Mouse (Mus musculus) heart, embryonic 13.5 days (tissue): ENCODE results near the gene Hras. TPM values are rescaled to one million over a fixed set of nuclear protein-coding genes. Genes with fewer than 3 reads are reported as not detected.

ENCODE experiments used
- ATAC-seq: fragments of 200-750 bp; cut with Nextera tagmentation; 2 replicates; pipeline ENCODE4 v1.8.0; 2017; ENCODE audit warnings: moderate TSS enrichment; ENCODE audit not compliant: insufficient number of reproducible peaks, low FRiP score, low TSS enrichment; ENCODE audit errors: extremely low read depth
- H3K27ac ChIP-seq: fragments of 300-500 bp; sonication (generic); replicated peaks from 2 replicates; pipeline ENCODE4 v1.5.1; 2015; ENCODE audit warnings: moderate library complexity, mild to moderate bottlenecking, inconsistent platforms
- H3K27me3 ChIP-seq: fragments of 300-500 bp; sonication (generic); replicated peaks from 2 replicates; pipeline ENCODE4 v1.6.1; 2015; ENCODE audit warnings: mild to moderate bottlenecking, inconsistent platforms
- H3K36me3 ChIP-seq: fragments of 300-500 bp; sonication (generic); 2 replicates; pipeline ENCODE4 v1.6.1; 2015; ENCODE audit warnings: mild to moderate bottlenecking, inconsistent platforms
- H3K4me1 ChIP-seq: fragments of 300-500 bp; sonication (generic); 2 replicates; pipeline ENCODE4 v1.6.1; 2015; ENCODE audit warnings: inconsistent platforms
- H3K4me2 ChIP-seq: fragments of 300-500 bp; sonication (generic); 2 replicates; pipeline ENCODE4 v1.6.1; 2015; ENCODE audit warnings: inconsistent platforms, mild to moderate bottlenecking, moderate library complexity
- H3K4me3 ChIP-seq: fragments of 300-500 bp; sonication (generic); 2 replicates; pipeline ENCODE4 v1.5.1; 2015; ENCODE audit warnings: moderate library complexity, mild to moderate bottlenecking, inconsistent platforms
- H3K9ac ChIP-seq: fragments of 300-500 bp; sonication (generic); 2 replicates; pipeline ENCODE4 v1.6.1; 2015; ENCODE audit warnings: inconsistent platforms, mild to moderate bottlenecking, moderate library complexity
- H3K9me3 ChIP-seq: fragments of 300-500 bp; sonication (generic); 2 replicates; pipeline ENCODE4 v1.6.1; 2016; ENCODE audit warnings: inconsistent platforms
- WGBS: fragments of 180-500 bp; shearing (Covaris S2); methylation state at CpG from one replicate; pipeline ENCODE4 v1.1.7; 2015; ENCODE audit warnings: mixed read lengths; 5-methylcytosine and 5-hydroxymethylcytosine counted together
- polyA plus RNA-seq: library from polyadenylated mRNA; unstranded; fragments of >200 nt; fragmentation: Nextera tagmentation; extraction: Ambion mirVana; gene quantifications from 2 replicates; pipeline ENCODE4 v1.2.1, GENCODE M21; 2015

Gene Hras
- polyA plus RNA-seq, 1 experiment from 2014 or later = 67.5 TPM

DNA sequence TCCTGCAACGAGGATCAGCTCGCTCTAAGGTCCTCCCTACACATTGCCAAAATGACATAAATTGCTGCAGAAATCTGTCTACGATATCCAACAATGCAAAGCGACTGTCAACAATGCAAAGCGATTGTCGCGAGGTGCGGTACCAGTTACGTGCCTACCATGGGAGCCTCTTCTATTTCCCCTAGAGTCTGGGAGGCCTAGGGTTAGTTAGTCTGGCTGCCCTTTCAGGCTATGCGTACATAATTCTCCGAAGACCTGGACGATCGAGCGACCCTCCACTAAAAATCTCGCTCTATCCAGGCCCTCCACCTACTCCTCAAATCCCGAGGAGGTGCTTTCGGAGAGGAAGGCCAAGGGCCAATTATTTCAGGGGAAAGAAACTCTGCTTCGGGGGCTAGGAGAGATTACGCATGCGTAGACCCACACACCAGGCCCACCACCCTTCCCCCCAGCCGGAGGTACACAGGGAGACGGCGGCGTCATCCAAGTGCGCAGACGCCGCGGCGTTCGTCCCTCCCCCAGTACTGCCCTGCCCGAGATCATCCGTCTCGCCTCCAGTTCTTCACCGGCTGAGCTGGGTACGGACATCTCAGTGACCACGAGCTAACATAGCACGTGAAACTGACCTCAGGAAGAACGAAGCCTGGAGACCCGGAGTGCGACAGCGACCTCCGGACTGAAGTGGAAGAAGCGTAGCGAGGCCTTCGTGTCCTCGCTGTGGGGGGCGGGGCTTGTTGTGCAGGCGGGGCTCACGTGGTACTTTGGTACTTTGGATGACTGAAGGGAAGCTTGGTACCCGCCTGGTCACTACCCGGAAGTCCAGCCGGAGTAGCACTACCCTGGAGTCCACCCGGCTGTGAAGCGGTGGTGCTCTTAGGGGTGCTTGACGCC is 21.4 kb downstream of the Hras start, which contains the start of gene Rnh1:
TSS of gene Rnh1 (minus strand) at position 742 of the 891 bp plus-strand sequence.
- Histone ChIP-seq H3K4me2 (peak within 1 kb of the TSS; percentile 78), H3K9ac (peak within 1 kb of the TSS; percentile 88), H3K4me1 (peaks cover 41% of the 10 kb centered on the region), H3K27me3 (0 out of 2 replicates have a peak, but pooled peaks cover 7% of the 10 kb centered on the region), H3K36me3 (no peaks in the 10 kb centered on the region), H3K9me3 (no peaks in the 10 kb centered on the region), H3K27ac (peak within 1 kb of the TSS; percentile 94), H3K4me3 (peak within 1 kb of the TSS; percentile 64)
- 3% methylated on average over 55 of the region's 55 CpGs for WGBS
- peak; percentile 89 for ATAC-seq

DNA sequence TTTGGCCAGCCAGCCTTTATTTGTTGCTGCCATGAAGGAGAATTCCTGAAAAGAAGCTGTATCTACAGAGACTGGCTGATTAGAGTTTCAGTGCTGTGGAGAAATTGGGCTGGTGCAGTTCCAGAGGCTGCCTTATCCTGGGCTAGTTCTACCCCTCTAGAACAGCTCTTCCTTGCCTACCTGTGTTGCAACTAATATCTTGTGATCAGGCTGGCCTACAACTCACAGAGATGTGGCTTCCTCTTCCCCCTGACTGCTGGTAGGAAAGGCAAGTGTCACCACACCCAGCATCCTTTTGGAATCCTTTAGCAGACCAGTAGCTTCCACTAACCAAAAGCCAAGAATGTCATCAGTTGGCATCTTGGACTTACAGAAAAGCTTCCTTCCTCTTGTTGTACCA is 23.9 kb downstream of the Hras start:
- H3K9me3 ChIP-seq = no peaks in the 10 kb centered on the region
- peaks cover 47% of the 10 kb centered on the region for H3K4me1 ChIP-seq
- no peaks in the 10 kb centered on the region for H3K27me3 ChIP-seq
- peak overlapping the region; percentile 89; the same call in 1 of the 2 replicates for H3K9ac ChIP-seq
- no peak overlapping the region for H3K4me2 ChIP-seq
- H3K4me3 ChIP-seq = no peak overlapping the region
- H3K36me3 ChIP-seq = peaks cover 16% of the 10 kb centered on the region
- H3K27ac ChIP-seq = 0 out of 2 replicates have a peak overlapping the region, but pooled peaks have one; percentile 20
- no peak for ATAC-seq

DNA sequence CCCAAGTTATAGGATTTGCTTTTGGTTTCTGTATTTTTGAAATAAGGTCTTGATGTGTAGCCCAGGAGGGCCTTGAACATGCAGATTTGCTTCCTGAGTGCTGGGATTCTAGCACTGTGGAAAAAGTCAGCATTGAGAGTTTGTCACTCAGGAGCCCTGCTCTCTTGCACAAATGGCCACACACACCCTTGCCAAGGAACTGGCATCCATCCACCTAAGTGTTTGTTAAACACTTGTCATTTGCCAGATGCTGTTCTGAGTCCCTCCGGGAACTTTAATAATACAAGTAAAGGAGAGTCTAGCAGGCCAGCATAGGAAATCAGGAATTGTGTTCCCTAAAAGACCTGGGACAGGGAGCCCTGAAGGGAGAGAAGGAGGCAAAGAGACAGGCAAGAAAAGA is 24.5 kb downstream of the Hras start:
- 59% methylated on average over 1 of the region's 1 CpGs for WGBS
- Histone ChIP-seq H3K4me3 (peak overlapping the region; percentile 73; the same call in 1 of the 2 replicates), H3K27me3 (no peaks in the 10 kb centered on the region), H3K4me2 (peak overlapping the region; percentile 81), H3K9ac (peak overlapping the region; percentile 89), H3K36me3 (peaks cover 22% of the 10 kb centered on the region), H3K27ac (0 out of 2 replicates have a peak overlapping the region, but pooled peaks have one; percentile 72), H3K4me1 (peaks cover 52% of the 10 kb centered on the region), H3K9me3 (no peaks in the 10 kb centered on the region)
- no peak for ATAC-seq

DNA sequence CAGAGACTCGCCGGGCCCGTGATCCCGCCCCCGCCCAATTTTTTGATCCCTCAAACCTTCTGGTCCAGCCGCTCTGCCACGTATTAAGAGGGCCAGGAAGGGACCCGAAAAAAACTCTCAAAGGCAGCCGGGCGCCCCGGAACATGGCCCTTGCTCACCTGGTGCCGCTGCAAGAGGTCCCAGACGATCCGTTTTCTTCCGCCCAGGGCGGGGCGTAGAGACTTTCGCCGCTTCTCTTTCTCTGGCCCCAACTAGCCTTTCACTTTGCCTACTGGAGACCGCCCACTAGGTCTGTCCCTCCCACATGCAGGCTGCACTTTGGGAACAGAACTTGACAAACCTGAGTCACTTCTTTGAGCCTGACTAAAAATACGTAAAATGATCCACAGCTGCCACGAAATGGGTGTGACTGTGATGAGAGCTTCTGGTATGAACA is 25.3 kb downstream of the Hras start:
- peak overlapping the region; percentile 81 for H3K4me2 ChIP-seq
- H3K27ac ChIP-seq = peak overlapping the region; percentile 72
- H3K4me3 ChIP-seq = peak overlapping the region; percentile 73
- H3K9ac ChIP-seq = peak overlapping the region; percentile 89
- 0 out of 2 replicates have a peak, but pooled peaks have one; percentile 23 for ATAC-seq
- H3K27me3 ChIP-seq = no peaks in the 10 kb centered on the region
- WGBS = 2% methylated on average over 22 of the region's 22 CpGs
- H3K9me3 ChIP-seq = no peaks in the 10 kb centered on the region
- peaks cover 30% of the 10 kb centered on the region for H3K36me3 ChIP-seq
- peaks cover 55% of the 10 kb centered on the region for H3K4me1 ChIP-seq

DNA sequence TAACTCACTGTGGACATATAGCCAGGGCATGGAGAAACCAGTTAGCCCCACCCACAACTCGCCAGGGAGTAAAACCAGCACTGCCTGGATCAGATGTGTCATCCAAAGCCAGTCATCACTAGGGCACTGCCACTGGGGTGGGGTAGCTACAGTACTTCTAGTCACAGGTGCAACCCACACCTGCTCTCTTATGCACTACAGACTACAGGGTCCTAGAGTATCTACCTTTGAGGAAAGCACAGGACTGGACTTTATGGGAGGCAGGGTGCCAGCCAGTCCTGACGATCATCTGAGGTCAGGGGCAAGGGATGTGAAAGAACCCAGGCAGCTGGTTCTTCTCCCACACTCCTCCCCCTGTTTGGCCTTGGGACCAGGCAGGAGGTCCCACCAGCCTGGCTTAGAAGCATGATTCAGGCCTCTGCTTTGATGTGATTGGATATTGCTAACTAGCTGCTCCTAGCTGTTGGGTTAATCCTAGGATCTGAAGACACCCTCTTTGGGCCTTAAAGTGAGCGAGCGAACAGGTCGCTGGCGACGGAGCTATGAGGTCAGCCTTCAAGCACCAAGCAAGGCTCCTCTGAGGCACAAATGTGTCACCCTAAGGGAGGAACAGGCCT is 25.8 kb downstream of the Hras start:
- peak overlapping the region; percentile 81 for H3K4me2 ChIP-seq
- H3K4me1 ChIP-seq = peaks cover 49% of the 10 kb centered on the region
- H3K9me3 ChIP-seq = no peaks in the 10 kb centered on the region
- 11% methylated on average over 7 of the region's 7 CpGs for WGBS
- H3K36me3 ChIP-seq = peaks cover 35% of the 10 kb centered on the region
- peak overlapping the region; percentile 73 for H3K4me3 ChIP-seq
- no peaks in the 10 kb centered on the region for H3K27me3 ChIP-seq
- no peak for ATAC-seq
- peak overlapping the region; percentile 89 for H3K9ac ChIP-seq
- H3K27ac ChIP-seq = peak overlapping the region; percentile 72

DNA sequence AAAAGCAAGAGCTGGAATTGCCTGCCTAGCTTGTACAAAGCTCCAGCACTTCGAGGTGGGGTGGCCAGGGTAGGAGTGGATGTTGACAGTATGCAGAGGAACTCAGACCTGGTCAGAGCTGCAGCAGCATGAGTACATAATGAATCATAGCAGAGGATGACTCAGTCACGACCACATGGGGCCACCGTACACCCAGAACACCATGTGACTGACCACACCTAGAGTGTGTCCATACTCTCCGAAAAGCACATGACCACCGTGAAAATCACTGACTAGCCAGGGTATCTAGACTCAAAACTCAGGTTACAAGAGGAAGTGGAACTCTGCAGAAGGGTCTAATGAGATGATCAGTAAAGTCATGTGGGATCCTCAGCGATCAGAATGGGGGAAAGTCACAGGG is 29.0 kb downstream of the Hras start:
- H3K9ac ChIP-seq = peak overlapping the region; percentile 3; the same call in 1 of the 2 replicates

DNA sequence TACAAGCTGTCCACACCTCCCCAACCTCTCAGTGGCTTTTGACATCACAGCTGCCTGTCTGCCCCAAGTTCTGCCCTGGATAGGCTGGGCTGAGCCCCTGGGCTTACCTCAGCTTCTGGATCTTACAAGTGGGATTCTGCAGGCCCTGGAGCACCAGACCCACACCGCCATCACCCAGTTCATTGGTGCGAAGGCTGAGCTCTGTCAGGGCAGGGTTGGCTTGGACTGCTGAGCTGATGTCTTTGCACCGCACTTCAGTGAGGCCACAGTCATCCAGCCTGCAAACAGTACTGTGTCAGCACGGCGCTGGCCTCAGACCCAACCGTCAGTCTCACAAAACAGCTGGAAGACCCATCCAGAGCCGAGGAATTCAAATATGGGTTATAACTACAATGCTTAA is 29.4 kb downstream of the Hras start:
- 87% methylated on average over 7 of the region's 7 CpGs for WGBS
- Histone ChIP-seq H3K36me3 (peaks cover 71% of the 10 kb centered on the region), H3K4me1 (peaks cover 33% of the 10 kb centered on the region), H3K27ac (no peak overlapping the region), H3K4me2 (no peak overlapping the region), H3K9me3 (no peaks in the 10 kb centered on the region), H3K27me3 (no peaks in the 10 kb centered on the region), H3K4me3 (no peak overlapping the region), H3K9ac (peak overlapping the region; percentile 3)
- ATAC-seq = no peak

More for the DNA sequence above, 29.0 kb downstream of the Hras start:
- ATAC-seq = no peak
- Histone ChIP-seq H3K4me3 (no peak overlapping the region), H3K4me1 (peaks cover 38% of the 10 kb centered on the region), H3K27ac (no peak overlapping the region), H3K27me3 (no peaks in the 10 kb centered on the region), H3K9me3 (no peaks in the 10 kb centered on the region), H3K36me3 (peaks cover 66% of the 10 kb centered on the region), H3K4me2 (no peak overlapping the region)
- WGBS = 66% methylated on average over 6 of the region's 6 CpGs

DNA sequence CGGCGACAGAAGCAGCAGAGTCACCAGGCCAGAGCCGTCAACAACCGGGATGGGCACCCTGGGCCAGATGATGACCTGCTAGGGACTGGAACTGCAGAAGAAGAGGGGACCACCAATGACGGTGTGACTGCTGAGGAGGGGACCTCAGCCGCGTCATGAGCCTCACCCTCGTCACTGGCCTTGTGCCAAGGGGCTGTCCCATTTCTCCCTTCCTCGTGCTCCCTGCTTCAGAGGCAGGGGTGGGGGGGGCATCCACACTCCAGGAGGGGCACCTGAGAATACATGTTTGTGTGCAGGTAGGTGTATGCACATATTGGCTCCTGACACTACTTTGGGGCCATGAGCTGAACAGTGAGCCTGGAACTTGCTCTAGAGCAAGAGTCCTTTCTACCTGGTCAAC is 38.4 kb downstream of the Hras start:
- Histone ChIP-seq H3K9me3 (no peaks in the 10 kb centered on the region; the same call in 1 of the 2 replicates), H3K9ac (no peak overlapping the region), H3K4me3 (no peak overlapping the region), H3K27ac (no peak overlapping the region), H3K36me3 (peaks cover 91% of the 10 kb centered on the region), H3K4me2 (no peak overlapping the region), H3K4me1 (no peaks in the 10 kb centered on the region), H3K27me3 (no peaks in the 10 kb centered on the region)
- whole genome bisulfite sequencing = 81% methylated on average over 9 of the region's 9 CpGs
- no peak for ATAC-seq

DNA sequence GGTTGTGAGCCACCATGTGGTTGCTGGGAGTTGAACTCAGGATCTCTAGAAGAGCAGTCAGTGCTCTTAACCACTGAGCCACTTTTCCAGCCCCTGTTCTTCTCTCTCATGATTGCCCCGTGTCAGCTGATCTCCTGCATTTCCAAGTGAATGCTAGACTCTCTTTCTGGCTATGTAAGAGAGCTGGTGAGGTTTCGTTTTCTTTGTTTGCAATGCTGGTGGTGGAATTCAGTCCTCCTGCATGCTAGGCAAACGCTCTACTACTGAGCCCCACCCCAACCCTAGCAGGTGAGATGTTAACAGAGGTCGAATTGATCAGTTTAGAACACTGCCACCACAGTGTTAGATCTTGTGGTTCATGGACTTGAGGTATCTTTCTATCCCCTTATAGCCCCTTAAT is 45.2 kb downstream of the Hras start:
- H3K9ac ChIP-seq = no peak overlapping the region
- peaks cover 76% of the 10 kb centered on the region for H3K36me3 ChIP-seq
- H3K4me1 ChIP-seq = peaks cover 14% of the 10 kb centered on the region
- no peak for ATAC-seq
- no peak overlapping the region for H3K4me2 ChIP-seq
- no peaks in the 10 kb centered on the region for H3K27me3 ChIP-seq
- 79% methylated on average over 4 of the region's 4 CpGs for WGBS
- no peak overlapping the region for H3K4me3 ChIP-seq
- no peaks in the 10 kb centered on the region for H3K9me3 ChIP-seq
- H3K27ac ChIP-seq = no peak overlapping the region

DNA sequence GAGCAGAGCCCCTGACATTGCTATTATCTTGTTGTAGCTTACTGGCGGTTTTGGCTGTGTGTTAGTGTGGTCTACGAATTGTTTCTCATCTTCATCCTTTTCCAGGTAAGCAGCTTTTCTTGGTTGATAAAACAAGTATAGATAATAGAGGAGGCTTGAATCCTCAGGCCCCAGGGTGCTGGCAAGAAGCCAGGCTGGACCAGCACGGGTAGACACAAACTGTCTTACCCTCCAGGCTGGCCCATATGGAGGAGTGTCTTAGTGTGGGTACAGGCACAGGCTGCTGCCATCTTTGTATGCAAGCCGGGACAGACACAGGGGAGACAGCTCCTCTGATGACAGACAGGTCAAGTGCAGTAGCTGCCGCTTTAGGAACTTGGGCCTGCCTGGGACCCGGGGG is 46.8 kb downstream of the Hras start:
- H3K36me3 ChIP-seq = peaks cover 75% of the 10 kb centered on the region
- H3K9ac ChIP-seq = no peak overlapping the region
- ATAC-seq = no peak
- no peak overlapping the region for H3K4me3 ChIP-seq
- H3K4me2 ChIP-seq = no peak overlapping the region
- no peaks in the 10 kb centered on the region for H3K9me3 ChIP-seq
- 75% methylated on average over 6 of the region's 6 CpGs for WGBS
- H3K27me3 ChIP-seq = no peaks in the 10 kb centered on the region
- peaks cover 14% of the 10 kb centered on the region for H3K4me1 ChIP-seq
- H3K27ac ChIP-seq = no peak overlapping the region

DNA sequence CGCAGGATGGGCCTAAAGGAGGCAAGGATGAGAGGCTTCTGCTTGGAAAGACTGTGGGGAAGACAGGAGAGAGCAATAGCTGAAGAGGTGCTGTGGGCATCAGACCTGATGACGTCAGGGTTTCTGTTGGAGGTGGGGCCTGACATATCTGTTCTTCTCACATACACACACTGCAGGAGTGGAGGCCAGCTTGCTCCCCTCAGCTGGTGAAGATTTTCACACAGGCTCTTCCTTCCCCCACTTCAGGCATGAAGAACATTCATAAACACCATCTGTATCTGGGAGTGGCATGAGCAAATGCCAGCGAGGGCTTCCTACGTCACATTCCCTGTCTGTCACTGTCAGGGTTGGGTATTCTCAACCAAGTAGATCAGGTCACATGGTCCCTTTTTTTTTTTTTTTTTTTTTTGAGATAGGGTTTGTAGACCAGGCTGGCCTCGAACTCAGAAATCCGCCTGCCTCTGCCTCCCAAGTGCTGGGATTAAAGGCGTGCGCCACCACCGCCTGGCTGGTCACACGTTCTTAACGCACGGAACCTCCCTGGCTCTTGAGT is 47.7 kb downstream of the Hras start:
- peaks cover 66% of the 10 kb centered on the region for H3K36me3 ChIP-seq
- no peak overlapping the region for H3K4me2 ChIP-seq
- ATAC-seq = no peak
- H3K27me3 ChIP-seq = no peaks in the 10 kb centered on the region
- H3K4me3 ChIP-seq = no peak overlapping the region
- H3K9me3 ChIP-seq = no peaks in the 10 kb centered on the region
- H3K9ac ChIP-seq = no peak overlapping the region
- H3K27ac ChIP-seq = no peak overlapping the region
- peaks cover 14% of the 10 kb centered on the region for H3K4me1 ChIP-seq
- WGBS = 89% methylated on average over 12 of the region's 12 CpGs
